Mouse (Mus musculus): Measurements from ENCODE around the gene Tle3.
A peak's percentile ranks its signal among the peaks of the same experiment; 100 is the strongest.

The Tle3 gene

DNA sequence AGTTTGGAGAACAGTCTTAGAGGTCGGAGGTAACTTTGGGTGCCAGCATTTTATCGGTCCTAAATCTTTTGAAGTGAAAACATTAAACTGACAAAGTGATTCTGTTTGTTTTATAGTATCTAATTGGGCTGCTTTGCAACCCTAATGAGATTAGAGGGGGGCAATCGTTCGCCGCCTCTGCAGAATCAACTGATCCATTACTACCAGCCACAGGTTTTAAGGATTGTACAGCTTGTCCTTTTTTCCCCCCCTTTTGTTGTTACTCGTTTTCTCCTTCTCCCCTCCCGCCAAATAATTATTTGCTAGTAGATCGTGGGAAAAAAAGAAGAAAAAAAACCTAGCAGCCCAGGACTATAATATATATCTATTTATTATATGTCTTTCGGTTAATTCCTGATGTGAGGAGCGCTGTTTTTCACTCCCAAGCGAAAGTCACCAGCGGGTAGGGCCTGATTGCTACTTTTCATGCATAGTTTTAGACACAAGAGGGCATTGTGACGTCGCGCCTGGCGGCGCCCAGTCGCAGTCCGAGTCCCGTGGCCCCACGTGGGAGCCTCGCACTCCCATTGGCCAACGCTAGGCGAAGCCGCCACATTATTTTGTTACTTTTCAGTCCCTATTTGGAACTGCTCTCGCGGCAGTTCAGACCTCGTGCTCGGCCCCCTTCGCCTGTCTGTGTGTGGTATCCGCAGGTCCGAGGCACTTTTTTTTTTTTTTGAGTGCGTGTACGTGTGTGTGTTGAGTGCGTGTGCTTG lies at the start of gene Tle3:
Tle3 (plus strand) TSS at position 612 of the 755 bp plus-strand sequence.
- peak; percentile 97 for DNase-seq (ENCODE audit: low read depth in 2 of 2, low spot score in 2 of 2)

DNA sequence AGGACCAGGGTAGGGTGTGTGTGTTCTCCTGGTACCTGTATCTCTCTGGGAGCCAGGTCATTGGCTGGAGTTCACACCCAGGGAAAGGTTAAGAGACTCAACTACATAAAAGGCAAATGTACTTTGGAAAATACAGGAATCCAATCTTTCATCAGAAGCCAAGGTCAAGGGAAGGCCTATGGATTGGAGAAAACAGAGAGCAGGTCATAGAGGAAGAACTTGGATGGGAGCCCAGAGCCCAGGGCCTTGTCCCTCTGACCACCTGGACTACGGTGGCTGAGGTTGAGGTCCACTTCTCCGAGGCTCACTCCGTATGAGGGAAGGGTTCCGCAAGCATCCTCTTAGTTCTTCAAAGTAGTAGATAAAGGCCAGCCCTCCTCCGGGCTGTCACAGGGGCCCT lies 48.9 kb upstream of the Tle3 start:
- DNase-seq (ENCODE audit: low read depth in 2 of 2, low spot score in 2 of 2): no peak

DNA sequence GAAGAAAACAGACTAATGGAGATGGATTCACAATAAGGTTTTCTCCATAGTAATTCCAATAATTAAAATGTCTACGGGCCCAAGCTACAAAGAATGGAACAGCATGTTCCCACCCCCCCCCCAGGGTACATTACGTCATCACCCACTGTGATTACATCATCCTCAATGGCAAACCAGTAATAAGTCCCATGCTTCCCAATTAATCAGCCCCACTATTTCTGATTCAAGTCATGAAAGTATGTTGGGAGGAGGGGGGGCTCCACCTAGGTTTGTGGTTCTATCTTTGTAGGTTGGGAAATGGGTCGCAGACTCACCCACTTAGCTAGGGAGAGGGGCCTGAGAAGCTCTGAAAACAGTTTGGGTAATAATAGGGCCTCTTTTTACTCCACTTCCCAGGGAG lies 48.3 kb upstream of the Tle3 start:
- DNase-seq (ENCODE audit: low read depth in 2 of 2, low spot score in 2 of 2): no peak

DNA sequence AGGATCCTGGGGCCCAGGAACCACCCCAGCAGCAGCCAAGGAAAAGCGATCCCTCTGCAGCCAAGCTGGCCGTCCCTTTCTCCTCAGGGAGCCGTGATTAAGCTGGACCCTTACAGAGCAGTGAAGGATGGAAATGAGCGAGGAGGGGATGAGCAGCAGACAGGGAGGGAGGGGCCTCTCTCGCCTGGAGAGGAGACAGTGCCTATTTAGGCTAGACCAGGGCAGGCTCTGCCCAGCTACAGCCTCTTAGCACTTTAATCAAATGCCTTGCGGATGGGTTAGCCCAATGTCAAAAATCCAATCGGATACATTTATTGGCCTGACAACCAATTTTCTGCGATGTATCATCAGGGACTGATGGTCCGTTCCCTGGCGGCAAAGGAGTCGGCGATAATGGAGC lies 47.8 kb upstream of the Tle3 start:
- no peak for DNase-seq (ENCODE audit: low read depth in 2 of 2, low spot score in 2 of 2)

DNA sequence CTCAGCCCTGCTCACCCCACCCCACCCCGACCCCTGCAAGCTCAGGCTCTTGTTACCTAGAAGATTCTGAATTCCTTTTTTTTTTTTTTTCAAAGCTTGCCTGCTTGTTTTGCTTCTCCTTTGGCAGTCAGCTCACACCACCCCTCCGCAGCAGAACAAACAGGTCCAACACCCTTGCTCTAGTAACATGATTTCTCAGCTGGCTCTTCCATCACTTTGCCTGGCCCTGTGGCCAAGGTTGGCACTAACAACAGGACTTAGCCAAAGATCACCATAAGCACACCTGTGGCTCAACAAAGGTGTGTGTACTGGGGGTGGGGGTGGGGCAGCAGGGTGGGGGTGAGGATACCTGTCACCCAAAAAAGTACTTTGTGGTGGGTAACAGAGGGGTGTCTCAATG lies 47.2 kb upstream of the Tle3 start:
- DNase-seq (ENCODE audit: low read depth in 2 of 2, low spot score in 2 of 2): no peak

DNA sequence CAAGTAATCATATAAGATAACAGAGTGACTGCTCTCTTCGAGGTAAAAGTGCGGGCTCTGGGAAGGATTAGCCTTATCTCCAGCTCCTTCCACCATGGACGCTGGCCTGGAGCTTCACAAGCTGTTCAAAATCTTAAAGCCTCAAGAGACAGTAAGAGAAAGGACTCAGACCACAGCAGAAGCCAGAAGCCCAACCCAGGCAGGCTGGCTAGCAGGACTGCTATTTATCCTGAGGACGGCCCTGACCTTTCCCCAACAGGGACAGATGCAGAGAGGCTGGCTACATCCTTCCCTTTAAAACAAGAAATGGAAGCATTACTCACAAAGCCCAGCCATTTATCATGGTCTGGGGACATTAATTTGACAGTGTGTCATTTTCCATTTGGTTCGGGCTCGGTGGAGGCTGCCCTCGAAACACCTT lies 46.2 kb upstream of the Tle3 start:
- DNase-seq (ENCODE audit: low read depth in 2 of 2, low spot score in 2 of 2): no peak

DNA sequence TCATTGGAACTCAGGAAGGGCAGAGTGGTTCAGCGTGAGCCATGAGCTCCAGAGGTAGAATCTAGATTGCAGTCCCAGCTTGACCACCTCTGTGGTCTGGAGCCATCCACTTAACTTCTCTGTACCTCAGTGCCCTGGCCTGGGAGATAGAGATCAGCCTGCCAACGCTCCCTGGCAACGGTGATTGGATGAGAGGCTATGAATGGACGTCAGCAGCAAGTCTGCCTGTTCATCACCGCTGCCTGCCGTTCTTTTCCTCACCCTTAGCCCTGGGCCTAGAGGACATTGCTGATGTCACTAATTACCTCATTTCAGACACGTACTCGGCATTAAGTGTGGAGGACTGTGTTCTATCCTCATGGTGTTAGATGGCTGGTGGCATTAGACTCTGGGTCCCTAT lies 45.2 kb upstream of the Tle3 start:
- no peak for DNase-seq (ENCODE audit: low read depth in 2 of 2, low spot score in 2 of 2)

DNA sequence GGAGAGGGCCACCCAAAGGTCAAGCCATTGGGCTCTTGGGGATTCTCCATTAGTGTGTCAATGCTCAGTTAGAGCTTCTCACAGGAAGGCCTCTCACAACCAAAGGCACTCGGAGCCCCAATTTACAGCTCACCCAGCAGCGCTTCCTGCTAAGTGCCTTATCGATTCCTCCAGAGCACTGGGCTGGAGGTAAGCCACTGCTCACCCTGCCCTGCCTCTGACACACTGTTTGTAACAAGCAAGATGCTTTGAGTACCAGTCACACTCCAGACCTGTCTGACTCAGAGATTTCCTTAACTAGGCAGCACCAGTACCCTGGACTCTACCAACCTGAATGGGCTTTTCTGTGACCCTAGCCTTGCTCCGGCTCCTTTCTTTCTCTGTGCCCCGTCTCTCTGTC lies 44.0 kb upstream of the Tle3 start:
- no peak for DNase-seq (ENCODE audit: low read depth in 2 of 2, low spot score in 2 of 2)

DNA sequence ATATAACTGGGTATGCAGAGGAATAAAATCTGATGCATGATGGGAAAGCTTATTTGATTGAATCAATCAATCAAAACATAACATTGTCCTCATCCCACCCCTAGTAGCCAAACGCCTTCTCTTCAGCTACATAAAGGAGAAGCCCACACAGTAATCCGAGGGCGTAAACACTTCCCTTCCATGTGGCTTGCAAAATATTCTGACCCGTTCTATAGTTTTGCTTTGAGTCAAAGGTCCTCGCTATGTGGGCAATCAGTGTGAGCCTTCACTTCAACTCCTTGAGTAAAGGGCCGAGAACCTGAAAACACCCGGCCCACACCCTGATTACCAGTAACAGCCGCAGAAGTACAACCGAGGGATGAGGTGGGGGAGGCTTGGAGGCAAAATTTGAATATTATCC lies 41.4 kb upstream of the Tle3 start:
- DNase-seq (ENCODE audit: low read depth in 2 of 2, low spot score in 2 of 2): no peak

DNA sequence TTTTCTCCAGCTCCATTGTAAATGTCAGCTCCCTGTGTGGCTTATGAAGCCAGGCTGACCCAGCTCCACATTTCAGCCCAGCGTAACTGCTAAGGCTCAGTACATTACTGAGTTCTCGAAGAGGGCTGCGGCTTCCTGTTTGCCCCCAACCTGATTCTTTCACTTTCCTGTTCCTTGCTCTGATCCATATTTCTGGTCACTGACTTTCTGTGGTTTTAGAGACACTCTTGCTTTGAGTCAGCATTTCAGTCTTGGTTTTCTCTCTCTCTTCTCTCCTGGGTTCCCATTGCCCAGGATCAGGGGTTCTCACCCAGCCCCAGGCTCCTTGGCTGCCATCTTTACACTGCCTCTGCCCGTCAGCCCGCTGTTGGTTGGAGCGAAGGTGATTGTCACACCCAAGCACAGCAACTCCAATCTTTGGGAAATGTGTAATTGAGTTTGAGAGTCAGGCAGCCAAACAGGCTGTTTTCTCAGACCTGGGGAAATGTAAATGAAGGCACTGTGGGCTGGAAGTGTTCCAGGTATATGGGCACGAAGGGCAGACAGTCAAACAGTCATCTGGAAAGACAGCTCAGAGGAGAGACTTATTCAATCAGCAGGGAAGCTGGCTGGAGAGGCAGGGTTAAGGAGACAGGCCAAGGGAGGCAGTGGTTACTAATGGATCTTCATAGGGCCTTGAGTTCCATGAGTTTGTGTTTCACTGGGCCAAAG lies 39.8 kb upstream of the Tle3 start:
- DNase-seq (ENCODE audit: low read depth in 2 of 2, low spot score in 2 of 2): no peak

DNA sequence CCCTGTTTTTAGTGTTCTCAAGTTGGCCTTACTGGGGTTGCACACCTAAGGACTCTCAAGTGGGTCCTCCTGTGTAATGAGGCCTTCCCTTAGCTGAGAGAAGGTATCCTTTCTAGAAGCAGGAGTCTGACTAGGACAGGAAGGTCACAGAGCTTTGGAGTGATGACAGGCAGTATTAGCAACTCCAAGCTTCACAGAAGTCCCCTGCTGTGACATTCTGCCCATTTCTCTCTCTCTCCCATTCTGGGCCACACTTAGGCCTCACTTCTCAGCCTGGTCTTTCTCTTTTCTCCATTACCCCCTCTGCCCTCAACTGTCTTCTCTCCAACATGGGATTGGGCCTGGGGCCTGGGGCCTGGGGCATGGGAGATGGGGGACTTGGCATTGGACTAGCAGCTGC lies 36.0 kb upstream of the Tle3 start:
- no peak for DNase-seq (ENCODE audit: low read depth in 2 of 2, low spot score in 2 of 2)

DNA sequence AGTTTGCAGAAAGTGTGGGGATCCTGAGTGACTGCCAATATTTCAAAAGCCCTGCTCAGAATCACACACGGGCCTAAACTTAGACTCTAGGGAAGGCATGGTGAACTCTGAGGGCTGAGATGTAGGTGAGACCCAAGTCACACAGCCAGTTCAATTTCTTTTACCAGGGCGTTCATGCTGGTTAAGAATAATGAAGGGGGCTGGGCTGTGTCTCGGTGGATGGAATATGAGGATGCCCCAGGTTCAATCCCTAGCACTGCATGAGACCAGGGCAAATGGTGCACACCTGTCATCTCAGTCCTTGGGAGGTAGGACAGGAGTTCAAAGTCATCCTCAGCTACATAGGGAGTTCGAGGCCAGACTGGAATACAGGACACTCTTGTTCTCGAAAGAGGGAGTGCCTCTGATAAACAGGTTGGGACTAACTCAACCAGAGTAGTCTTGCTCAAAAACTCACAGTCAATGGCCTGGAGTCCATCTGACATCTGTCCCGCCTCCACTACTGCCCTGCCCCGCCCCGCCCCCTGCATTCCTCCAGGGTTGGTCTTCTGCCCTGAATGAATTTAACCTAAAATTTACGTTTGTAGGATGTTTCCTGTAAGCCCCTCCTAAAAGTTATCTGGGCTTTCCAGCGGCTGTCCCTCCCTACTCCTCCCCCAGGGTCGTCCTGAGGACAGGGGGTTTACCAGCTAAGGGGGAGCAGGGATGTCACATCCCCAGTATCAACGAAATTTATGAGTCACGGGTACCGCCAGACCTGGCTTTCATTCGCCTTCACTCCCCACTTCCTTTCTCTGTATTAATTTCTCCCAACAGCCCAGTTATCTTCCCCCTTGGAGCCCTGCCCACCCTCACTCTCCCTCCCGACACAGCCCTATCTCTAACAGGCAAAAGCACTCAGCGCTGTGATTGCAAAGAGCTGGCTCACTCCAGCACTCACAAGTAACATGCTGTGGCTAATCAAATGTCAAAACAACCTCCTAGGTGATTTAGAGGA lies 35.3 kb upstream of the Tle3 start:
- peak in 1 of 2 experiments; percentile 9 for DNase-seq (ENCODE audit: low read depth in 2 of 2, low spot score in 2 of 2)

DNA sequence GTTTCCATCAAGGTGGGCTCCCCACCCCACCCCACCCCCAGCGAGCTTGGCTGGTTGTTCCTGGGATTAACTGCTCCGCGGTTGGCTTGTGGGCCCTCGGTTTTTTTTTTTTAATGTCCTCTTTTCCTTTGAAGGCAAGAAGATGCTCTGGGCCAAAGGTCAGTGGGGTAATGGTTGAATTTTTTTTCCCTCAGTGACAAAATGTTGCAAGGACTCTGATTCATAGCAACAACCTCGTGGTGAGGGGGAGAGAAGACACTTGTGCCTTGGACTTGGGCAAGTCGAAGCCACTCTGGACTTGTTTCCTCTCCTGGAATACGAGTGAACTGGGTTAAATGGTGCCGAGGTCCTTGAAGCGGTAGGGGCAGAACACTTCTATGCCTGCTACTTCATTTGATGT lies 34.5 kb upstream of the Tle3 start:
- DNase-seq (ENCODE audit: low read depth in 2 of 2, low spot score in 2 of 2): no peak

DNA sequence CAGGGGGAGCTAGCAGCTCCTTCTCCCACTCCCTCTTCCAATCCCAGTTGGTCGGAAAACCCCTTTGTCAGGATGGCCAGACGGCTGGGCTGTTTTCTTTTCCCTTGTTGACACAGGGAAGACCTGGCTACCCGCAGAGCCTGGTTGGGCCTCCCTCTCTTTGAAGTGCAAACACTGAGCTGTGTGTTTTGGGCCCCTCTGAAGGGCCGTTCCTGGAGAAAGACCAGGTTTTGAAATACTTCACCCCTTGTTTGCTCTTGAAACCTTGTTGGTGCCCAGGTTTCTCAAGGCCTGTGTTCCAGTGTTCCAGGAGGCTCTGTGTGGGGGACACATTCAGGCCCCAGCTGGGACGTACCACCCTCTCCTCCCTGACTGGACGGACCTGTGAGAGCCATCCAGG lies 32.9 kb upstream of the Tle3 start:
- no peak for DNase-seq (ENCODE audit: low read depth in 2 of 2, low spot score in 2 of 2)

DNA sequence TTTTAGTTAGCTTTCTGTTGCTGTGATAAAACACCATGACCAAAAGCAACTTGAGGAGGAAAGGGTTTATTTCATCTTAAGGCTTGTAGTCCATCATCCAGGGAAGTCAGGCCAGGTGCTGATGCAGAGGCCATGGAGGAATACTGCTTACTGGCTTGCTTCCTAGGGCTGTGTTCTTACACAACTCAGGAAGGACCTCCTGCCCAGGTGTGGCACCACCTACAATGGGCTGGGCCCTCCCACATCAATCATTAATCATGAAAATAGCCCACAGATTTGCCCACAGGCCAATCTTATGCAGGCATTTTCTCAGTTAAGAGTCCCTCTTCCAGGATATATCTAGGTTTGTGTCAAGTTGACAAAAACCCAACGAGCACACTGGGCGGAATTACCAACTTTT lies 31.8 kb upstream of the Tle3 start:
- no peak for DNase-seq (ENCODE audit: low read depth in 2 of 2, low spot score in 2 of 2)

DNA sequence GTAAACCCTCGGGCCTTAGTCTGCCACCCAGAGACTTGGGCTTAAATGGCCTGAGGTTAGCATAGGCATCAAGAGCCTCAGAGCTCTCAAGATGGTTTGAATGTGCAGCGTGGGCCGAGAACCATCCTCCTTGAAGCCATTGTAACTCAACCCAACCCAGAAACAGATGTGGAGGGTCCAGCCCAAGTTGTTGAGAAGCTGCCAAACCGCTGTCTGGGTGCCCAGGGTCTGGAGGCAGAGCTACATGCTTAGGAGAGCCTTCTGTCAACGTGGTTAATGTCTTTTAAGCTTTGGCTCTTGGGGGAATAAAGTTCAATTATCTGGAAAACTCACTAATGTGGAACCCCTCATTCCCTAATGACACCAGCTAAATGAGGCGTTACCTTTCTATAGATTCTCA lies 29.9 kb upstream of the Tle3 start:
- DNase-seq (ENCODE audit: low read depth in 2 of 2, low spot score in 2 of 2): no peak

DNA sequence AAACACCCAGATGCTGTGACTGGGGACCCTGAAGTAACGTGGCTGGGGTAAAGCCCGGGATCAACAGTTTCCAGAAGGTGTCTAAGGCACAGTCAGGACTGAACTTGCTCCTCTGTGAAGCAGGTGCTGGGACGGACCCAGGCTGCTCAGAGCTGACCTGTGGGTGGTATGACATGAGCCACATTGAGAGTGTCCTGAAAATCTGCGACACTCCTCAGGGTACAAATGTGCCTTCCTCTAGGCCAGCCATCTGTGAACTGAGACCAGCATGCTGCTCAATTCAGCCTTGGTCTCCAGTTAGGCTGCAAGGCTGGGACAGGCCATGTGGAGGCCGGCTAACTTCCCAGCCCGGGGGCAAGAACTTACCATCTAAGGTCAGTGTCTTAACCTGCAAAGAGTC lies 27.5 kb upstream of the Tle3 start:
- DNase-seq (ENCODE audit: low read depth in 2 of 2, low spot score in 2 of 2): no peak

DNA sequence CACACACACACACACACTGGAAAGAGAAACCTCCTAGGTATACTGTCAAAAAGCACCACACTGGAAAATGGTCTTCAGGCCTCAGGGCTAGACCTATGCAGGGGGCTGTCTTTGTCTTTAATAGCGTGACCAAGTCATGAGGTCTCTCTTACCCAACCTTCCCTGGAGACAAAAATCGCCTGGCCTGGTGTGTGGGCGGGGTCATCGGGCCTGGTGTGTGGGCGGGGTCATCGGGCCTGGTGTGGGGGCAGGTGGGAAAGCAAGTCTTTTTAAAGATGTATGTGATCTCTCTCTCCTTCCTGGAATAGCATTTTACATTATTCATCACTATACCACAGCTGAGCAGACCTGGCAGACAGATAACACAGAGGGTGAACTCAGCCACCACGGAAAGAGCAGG lies 25.2 kb upstream of the Tle3 start:
- DNase-seq (ENCODE audit: low read depth in 2 of 2, low spot score in 2 of 2): no peak

DNA sequence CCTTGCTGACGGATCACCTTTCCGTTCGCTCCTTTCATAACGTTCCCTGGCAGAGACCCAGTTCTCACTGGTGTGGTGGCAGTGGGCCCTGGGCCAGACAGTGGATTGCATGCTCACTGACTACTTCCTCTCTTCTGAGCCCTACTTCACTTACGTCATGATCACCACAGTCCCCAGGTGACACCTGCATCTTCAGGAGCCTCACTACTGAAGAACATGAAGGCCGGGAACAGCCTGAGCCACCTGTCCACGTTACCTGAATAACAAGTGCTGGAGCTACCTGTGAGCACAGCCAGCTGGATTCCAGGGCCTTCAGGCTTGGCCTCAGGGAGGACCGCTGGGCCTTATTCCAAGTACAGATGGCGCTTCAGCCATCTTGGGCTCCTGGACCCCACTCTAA lies 24.1 kb upstream of the Tle3 start:
- no peak for DNase-seq (ENCODE audit: low read depth in 2 of 2, low spot score in 2 of 2)

DNA sequence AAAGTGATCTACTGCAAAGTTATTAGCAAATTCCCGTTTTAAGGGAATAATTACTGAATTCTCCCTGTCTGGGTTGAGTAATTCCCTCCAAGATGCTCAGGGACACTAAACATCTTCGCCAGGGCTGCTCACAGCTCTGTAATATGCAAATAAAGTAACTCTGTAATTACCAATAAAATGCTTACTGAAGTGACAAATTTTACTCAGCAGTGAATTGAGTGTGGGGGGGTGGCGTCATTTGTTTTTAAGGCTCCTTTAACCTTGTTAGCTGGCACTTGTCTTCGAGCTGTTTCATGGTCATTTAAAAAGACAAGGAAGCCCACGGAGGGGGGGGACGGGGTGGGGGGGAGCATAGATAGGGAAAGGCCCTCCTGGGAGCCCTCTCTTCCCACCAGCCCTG lies 23.6 kb upstream of the Tle3 start:
- DNase-seq (ENCODE audit: low read depth in 2 of 2, low spot score in 2 of 2): no peak

DNA sequence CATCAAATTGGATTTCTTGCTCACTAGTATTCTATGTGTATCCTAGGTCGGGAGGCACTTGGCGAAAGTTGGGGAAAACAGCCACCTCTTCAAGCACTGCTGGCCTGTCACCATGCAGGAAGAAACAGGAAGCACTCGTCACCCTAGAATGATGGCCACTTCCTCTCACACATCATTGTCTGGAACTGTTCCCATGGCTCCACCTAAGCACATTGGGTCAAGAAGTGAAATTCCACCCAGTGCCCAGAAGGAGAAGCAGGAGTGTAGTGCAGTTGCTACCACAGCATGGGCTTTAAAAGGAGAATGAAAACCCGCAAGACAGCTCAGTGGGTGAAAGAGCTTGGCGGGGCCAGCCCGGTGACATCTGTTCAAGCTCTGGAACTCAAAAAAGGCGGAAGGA lies 22.5 kb upstream of the Tle3 start:
- no peak for DNase-seq (ENCODE audit: low read depth in 2 of 2, low spot score in 2 of 2)

DNA sequence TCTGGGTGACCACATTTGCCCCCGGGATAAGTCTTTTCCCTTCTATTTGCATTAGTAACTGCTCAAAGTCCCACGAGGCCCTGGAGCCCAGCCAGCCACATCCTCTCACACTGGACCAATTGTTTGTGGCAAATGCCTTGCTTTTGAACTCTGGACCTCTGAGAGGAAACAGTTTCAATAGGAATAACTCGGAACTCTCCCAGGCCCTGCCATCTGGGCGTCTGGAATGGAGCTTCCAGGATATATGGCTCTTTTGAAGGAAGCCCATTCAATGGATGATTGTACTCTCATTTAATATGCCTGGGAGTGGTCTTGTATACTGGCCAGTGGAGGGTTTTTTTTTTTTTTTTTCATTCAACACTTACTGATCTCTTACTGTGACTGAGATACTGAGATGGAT lies 21.0 kb upstream of the Tle3 start:
- DNase-seq (ENCODE audit: low read depth in 2 of 2, low spot score in 2 of 2): no peak

Measured in CD8-positive naive resting alpha-beta T cell, adult 2 months (primary cell).